ENCODE assay signal across 9 mouse cellular contexts in genomic region chr10:81143157-81143633, GRCm38 (mm10). TPM values are rescaled to one million over a fixed set of nuclear protein-coding genes. Genes with fewer than 3 reads are reported as not detected.
A peak's percentile ranks its signal among the peaks of the same experiment; 100 is the strongest.
DNase-seq lines count a peak whose midpoint lies in the region; ATAC-seq and TF ChIP-seq lines count a peak whose summit lies in the region.
"Had no signal": no experiment of that assay in that cellular context is flagged by ENCODE, and none has a peak within 500 bp of the region (broad histone marks: within the 10 kb centered on the region; RNA-seq: fewer than 3 reads in every experiment).

No protein-coding gene starts in this region.

- no peak for TF ChIP-seq POLR2A in small intestine, adult 2 months (IDR thresholded peaks at IDR 0.05; ENCODE audit: low read depth, low read length)

- peak overlapping the region; percentile 98 for H3K27ac ChIP-seq in gastrocnemius, adult 2 months
- peak overlapping the region; percentile 23; the same call in 1 of the 2 replicates for H3K27ac ChIP-seq in neural tube, embryonic 11.5 days (ENCODE audit: low read depth, low read length)
- no peak overlapping the region for H3K27ac ChIP-seq in neural tube, embryonic 15.5 days (replicated peaks)
- peak overlapping the region; percentile 68; the same call in 1 of the 2 replicates for H3K27ac ChIP-seq in embryonic facial prominence, embryonic 13.5 days
- H3K27ac ChIP-seq in small intestine, adult 2 months (ENCODE audit: insufficient read depth, low read depth, low read length) = peak overlapping the region; percentile 57

- TF ChIP-seq CTCF in gastrocnemius, adult 2 months (IDR thresholded peaks at IDR 0.05) = no peak; the same call in 1 of the 2 replicates
- no peak for TF ChIP-seq CTCF in small intestine, adult 2 months (IDR thresholded peaks at IDR 0.05; ENCODE audit: extremely low read depth, insufficient read length, insufficient replicate concordance, low read depth, low read length)

- WGBS in neural tube, embryonic 11.5 days = 93% methylated on average over 7 of the region's 7 CpGs
- WGBS in neural tube, embryonic 15.5 days = 88% methylated on average over 7 of the region's 7 CpGs
- WGBS in embryonic facial prominence, embryonic 13.5 days = 92% methylated on average over 7 of the region's 7 CpGs
- 73% methylated on average over 7 of the region's 7 CpGs for WGBS in small intestine, adult 2 months

- ATAC-seq in neural tube, embryonic 11.5 days (ENCODE audit: insufficient read depth, low FRiP score, low TSS enrichment) = no peak
- ATAC-seq in neural tube, embryonic 15.5 days (ENCODE audit: low FRiP score) = no peak
- no peak for ATAC-seq in embryonic facial prominence, embryonic 13.5 days (ENCODE audit: insufficient number of reproducible peaks, insufficient read depth, low FRiP score, low TSS enrichment, low read depth)
- no peak for ATAC-seq in erythroid progenitor cell, adult 5-6 weeks (replicated peaks; ENCODE audit: low FRiP score, poor library complexity, severe bottlenecking)

- H3K36me3 ChIP-seq in neural tube, embryonic 11.5 days (ENCODE audit: control insufficient read depth, insufficient read depth, low read length) = peaks cover 25% of the 10 kb centered on the region
- H3K36me3 ChIP-seq in neural tube, embryonic 15.5 days = peaks cover 49% of the 10 kb centered on the region
- peaks cover 57% of the 10 kb centered on the region for H3K36me3 ChIP-seq in embryonic facial prominence, embryonic 13.5 days
- peaks cover 48% of the 10 kb centered on the region for H3K36me3 ChIP-seq in small intestine, adult 2 months (ENCODE audit: control insufficient read depth, insufficient read depth, low read length)

- peak overlapping the region; percentile 45 for H3K4me3 ChIP-seq in gastrocnemius, adult 2 months
- no peak overlapping the region for H3K4me3 ChIP-seq in neural tube, embryonic 11.5 days (ENCODE audit: low read depth, low read length)
- H3K4me3 ChIP-seq in neural tube, embryonic 15.5 days (replicated peaks) = no peak overlapping the region
- H3K4me3 ChIP-seq in embryonic facial prominence, embryonic 13.5 days = no peak overlapping the region
- H3K4me3 ChIP-seq in small intestine, adult 2 months (ENCODE audit: low read depth, low read length) = peak overlapping the region; percentile 1; the same call in 1 of the 2 replicates

- peaks cover 30% of the 10 kb centered on the region for H3K4me1 ChIP-seq in neural tube, embryonic 11.5 days (ENCODE audit: control insufficient read depth, insufficient read depth, low read length)
- peaks cover 57% of the 10 kb centered on the region for H3K4me1 ChIP-seq in neural tube, embryonic 15.5 days
- H3K4me1 ChIP-seq in embryonic facial prominence, embryonic 13.5 days = peaks cover 60% of the 10 kb centered on the region
- peaks cover 65% of the 10 kb centered on the region for H3K4me1 ChIP-seq in small intestine, adult 2 months (ENCODE audit: control insufficient read depth, insufficient read depth, insufficient read length, low read length)

- DNase-seq in gastrocnemius, adult 2 months = peak; percentile 61
- no peak for DNase-seq in gastrocnemius, postnatal 25 days
- DNase-seq in neural tube, embryonic 11.5 days (ENCODE audit: low spot score) = no peak
- DNase-seq in kidney, postnatal 36 days = no peak
- DNase-seq: kidney, postnatal 14 days had no signal

- no peaks in the 10 kb centered on the region for H3K9me3 ChIP-seq in neural tube, embryonic 11.5 days (ENCODE audit: control insufficient read depth, low read length)
- no peaks in the 10 kb centered on the region for H3K9me3 ChIP-seq in neural tube, embryonic 15.5 days (replicated peaks)
- no peaks in the 10 kb centered on the region for H3K9me3 ChIP-seq in embryonic facial prominence, embryonic 13.5 days

- no peaks in the 10 kb centered on the region for H3K27me3 ChIP-seq in neural tube, embryonic 11.5 days (ENCODE audit: control insufficient read depth, insufficient read depth, low read length)
- H3K27me3 ChIP-seq in neural tube, embryonic 15.5 days (replicated peaks) = no peaks in the 10 kb centered on the region
- H3K27me3 ChIP-seq in embryonic facial prominence, embryonic 13.5 days = no peaks in the 10 kb centered on the region
- no peaks in the 10 kb centered on the region for H3K27me3 ChIP-seq in small intestine, adult 2 months (ENCODE audit: control insufficient read depth, insufficient read depth, low read length)

- intact Hi-C loops in gastrocnemius, adult 2 months (cut with DNase I) = no loop called here

- no peak overlapping the region for H3K4me2 ChIP-seq in neural tube, embryonic 11.5 days (ENCODE audit: low read depth)
- no peak overlapping the region for H3K4me2 ChIP-seq in neural tube, embryonic 15.5 days
- H3K4me2 ChIP-seq in embryonic facial prominence, embryonic 13.5 days = no peak overlapping the region

- no peak overlapping the region for H3K9ac ChIP-seq in neural tube, embryonic 11.5 days (ENCODE audit: low read length)
- H3K9ac ChIP-seq in neural tube, embryonic 15.5 days (replicated peaks) = no peak overlapping the region
- no peak overlapping the region for H3K9ac ChIP-seq in embryonic facial prominence, embryonic 13.5 days

RNA-seq across cellular contexts. Expression of gene Zbtb7a, which starts 8.2 kb away (rescaled TPM):
- 10 to 100 TPM; 23.3 to 25.9 TPM for total RNA-seq in gastrocnemius, adult 2 months (2021)
- total RNA-seq in gastrocnemius, postnatal 25 days (2021) = 10 to 100 TPM; 21.4 to 22.3 TPM
- polyA plus RNA-seq in neural tube, embryonic 11.5 days (2014; fragmentation: Nextera tagmentation; extraction: Ambion mirVana) = 7.1 and 8.8 TPM in 2 replicates
- 14.8 and 21.0 TPM in 2 replicates for polyA plus RNA-seq in neural tube, embryonic 15.5 days (2015; fragmentation: Nextera tagmentation; extraction: Ambion mirVana)
- 27.0 and 27.9 TPM in 2 replicates for polyA plus RNA-seq in embryonic facial prominence, embryonic 13.5 days (2015; fragmentation: Nextera tagmentation; extraction: Ambion mirVana)
- polyA plus RNA-seq in small intestine, adult 2 months (2012; rRNA removed) = 94.8 and 187 TPM in 2 replicates
- total RNA-seq in erythroid progenitor cell, adult 5-6 weeks (2015; ENCODE audit: low replicate concordance) = 31.7 and 33.1 TPM in 2 replicates
- 23.1 and 33.2 TPM in 2 replicates for total RNA-seq in erythroid progenitor cell, adult 5-6 weeks (2017; ENCODE audit: low replicate concordance)

RNA-seq across cellular contexts. Expression of gene Pias4, which starts 24.5 kb away (rescaled TPM):
- 10 to 100 TPM; 15.7 to 16.2 TPM for total RNA-seq in gastrocnemius, adult 2 months (2021)
- total RNA-seq in gastrocnemius, postnatal 25 days (2021) = 10 to 100 TPM; 11.7 to 14.2 TPM
- polyA plus RNA-seq in neural tube, embryonic 11.5 days (2014; fragmentation: Nextera tagmentation; extraction: Ambion mirVana) = 68.3 and 68.4 TPM in 2 replicates
- 52.8 and 57.3 TPM in 2 replicates for polyA plus RNA-seq in neural tube, embryonic 15.5 days (2015; fragmentation: Nextera tagmentation; extraction: Ambion mirVana)
- 58.1 and 60.9 TPM in 2 replicates for polyA plus RNA-seq in embryonic facial prominence, embryonic 13.5 days (2015; fragmentation: Nextera tagmentation; extraction: Ambion mirVana)
- polyA plus RNA-seq in small intestine, adult 2 months (2012; rRNA removed) = 29.1 and 53.3 TPM in 2 replicates
- 24.1 and 27.2 TPM in 2 replicates for total RNA-seq in erythroid progenitor cell, adult 5-6 weeks (2015; ENCODE audit: low replicate concordance)
- total RNA-seq in erythroid progenitor cell, adult 5-6 weeks (2017; ENCODE audit: low replicate concordance) = 15.3 and 46.0 TPM in 2 replicates

RNA-seq across cellular contexts. Expression of gene Eef2, which starts 33.2 kb away (rescaled TPM):
- 1,000 to 10,000 TPM; 1,128 to 1,335 TPM for total RNA-seq in gastrocnemius, adult 2 months (2021)
- 100 to 1,000 TPM; 838 to 862 TPM for total RNA-seq in gastrocnemius, postnatal 25 days (2021)
- polyA plus RNA-seq in neural tube, embryonic 11.5 days (2014; fragmentation: Nextera tagmentation; extraction: Ambion mirVana) = 463 and 504 TPM in 2 replicates
- polyA plus RNA-seq in neural tube, embryonic 15.5 days (2015; fragmentation: Nextera tagmentation; extraction: Ambion mirVana) = 493 and 549 TPM in 2 replicates
- 622 and 633 TPM in 2 replicates for polyA plus RNA-seq in embryonic facial prominence, embryonic 13.5 days (2015; fragmentation: Nextera tagmentation; extraction: Ambion mirVana)
- 755 and 1,606 TPM in 2 replicates for polyA plus RNA-seq in small intestine, adult 2 months (2012; rRNA removed)
- total RNA-seq in erythroid progenitor cell, adult 5-6 weeks (2015; ENCODE audit: low replicate concordance) = 267 and 296 TPM in 2 replicates
- 399 and 622 TPM in 2 replicates for total RNA-seq in erythroid progenitor cell, adult 5-6 weeks (2017; ENCODE audit: low replicate concordance)

RNA-seq across cellular contexts. Expression of gene Map2k2, which starts 37.5 kb away (rescaled TPM):
- total RNA-seq in gastrocnemius, adult 2 months (2021) = 100 to 1,000 TPM; 148 to 187 TPM
- 100 to 1,000 TPM; 149 to 161 TPM for total RNA-seq in gastrocnemius, postnatal 25 days (2021)
- 212 and 240 TPM in 2 replicates for polyA plus RNA-seq in neural tube, embryonic 11.5 days (2014; fragmentation: Nextera tagmentation; extraction: Ambion mirVana)
- 227 and 241 TPM in 2 replicates for polyA plus RNA-seq in neural tube, embryonic 15.5 days (2015; fragmentation: Nextera tagmentation; extraction: Ambion mirVana)
- 196 and 213 TPM in 2 replicates for polyA plus RNA-seq in embryonic facial prominence, embryonic 13.5 days (2015; fragmentation: Nextera tagmentation; extraction: Ambion mirVana)
- 214 and 554 TPM in 2 replicates for polyA plus RNA-seq in small intestine, adult 2 months (2012; rRNA removed)
- 36.4 and 39.4 TPM in 2 replicates for total RNA-seq in erythroid progenitor cell, adult 5-6 weeks (2015; ENCODE audit: low replicate concordance)
- 54.0 and 71.5 TPM in 2 replicates for total RNA-seq in erythroid progenitor cell, adult 5-6 weeks (2017; ENCODE audit: low replicate concordance)

RNA-seq across cellular contexts. Expression of gene Dapk3, which starts 39.6 kb away (rescaled TPM):
- 10 to 100 TPM; 22.1 to 24.9 TPM for total RNA-seq in gastrocnemius, adult 2 months (2021)
- total RNA-seq in gastrocnemius, postnatal 25 days (2021) = 10 to 100 TPM; 22.3 to 22.4 TPM
- 56.4 and 58.6 TPM in 2 replicates for polyA plus RNA-seq in neural tube, embryonic 11.5 days (2014; fragmentation: Nextera tagmentation; extraction: Ambion mirVana)
- 65.7 and 70.4 TPM in 2 replicates for polyA plus RNA-seq in neural tube, embryonic 15.5 days (2015; fragmentation: Nextera tagmentation; extraction: Ambion mirVana)
- 57.1 and 60.1 TPM in 2 replicates for polyA plus RNA-seq in embryonic facial prominence, embryonic 13.5 days (2015; fragmentation: Nextera tagmentation; extraction: Ambion mirVana)
- 102 and 228 TPM in 2 replicates for polyA plus RNA-seq in small intestine, adult 2 months (2012; rRNA removed)
- 5.0 and 5.4 TPM in 2 replicates for total RNA-seq in erythroid progenitor cell, adult 5-6 weeks (2015; ENCODE audit: low replicate concordance)
- 6.4 and 9.4 TPM in 2 replicates for total RNA-seq in erythroid progenitor cell, adult 5-6 weeks (2017; ENCODE audit: low replicate concordance)

Comparison
In these comparisons a context has a peak if more than half of its experiments do, and no peak if none do; other contexts are left out.
1. H3K4me3 ChIP-seq: peak in gastrocnemius, adult 2 months (single experiment) and small intestine, adult 2 months (single experiment); none in neural tube, embryonic 11.5 days (single experiment), neural tube, embryonic 15.5 days (single experiment) and embryonic facial prominence, embryonic 13.5 days (single experiment).